Mouse (Mus musculus): ENCODE data around the gene Auh. TPM values are rescaled to one million over a fixed set of nuclear protein-coding genes. Genes with fewer than 3 reads are reported as not detected.

Auh gene
- total and polyA plus RNA-seq, 3 experiments: 68.5 to 191 (median 74.1) TPM

DNA sequence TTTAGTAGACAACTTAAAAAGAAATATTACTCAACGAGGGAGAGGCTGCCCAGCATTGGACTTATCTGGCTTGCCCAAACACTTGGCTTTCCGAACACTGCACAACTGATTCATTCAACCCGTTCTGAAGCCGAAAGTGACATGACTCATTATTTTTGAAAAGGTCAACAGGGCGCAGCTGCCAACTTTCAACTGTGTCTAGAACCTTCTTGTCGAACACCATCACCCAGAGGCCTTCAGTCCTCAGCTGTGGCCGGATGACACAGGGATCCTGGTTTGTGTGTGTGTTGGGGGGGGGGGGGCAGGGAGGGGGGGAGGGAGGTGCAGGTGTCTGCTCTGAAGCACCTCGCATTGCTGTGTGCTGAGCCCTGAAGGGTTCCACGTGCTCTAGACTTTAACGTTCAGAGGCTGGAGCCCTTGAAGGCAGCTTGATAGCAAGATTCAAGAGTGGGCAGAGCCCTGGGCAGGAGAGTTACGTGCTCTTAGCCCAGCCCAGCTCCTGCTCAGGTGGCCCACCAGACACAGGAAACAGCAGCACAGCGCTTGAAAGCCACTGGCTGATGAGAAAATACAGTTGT, 100.4 kb downstream of the Auh start (continued):
- TF ChIP-seq HCFC1 (IDR thresholded peaks at IDR 0.05; ENCODE audit: low read depth, low read length): no peak
- no peak for TF ChIP-seq MYC (IDR thresholded peaks at IDR 0.05; ENCODE audit: low read depth, low read length)
- TF ChIP-seq NRF1 (IDR thresholded peaks at IDR 0.05; ENCODE audit: low read depth, low read length): no peak
- no peak for TF ChIP-seq CTCF (conservative IDR thresholded peaks at IDR 0.05 in 1 of 2, IDR thresholded peaks at IDR 0.05 in 1 of 2; ENCODE audit: low read depth in 2 of 2, low read length in 2 of 2)
- no peak for TF ChIP-seq MAFK (IDR thresholded peaks at IDR 0.05; ENCODE audit: insufficient replicate concordance, low read length)
- 0 out of 2 replicates have a peak, but pooled peaks have one; percentile 16 for TF ChIP-seq BHLHE40 (IDR thresholded peaks at IDR 0.05; ENCODE audit: low read depth, low read length)
- no peak for TF ChIP-seq UBTF (IDR thresholded peaks at IDR 0.05; ENCODE audit: low read depth, low read length)
- no peak for TF ChIP-seq MXI1 (IDR thresholded peaks at IDR 0.05; ENCODE audit: low read depth, low read length)
- TF ChIP-seq SIN3A (IDR thresholded peaks at IDR 0.05; ENCODE audit: low read length): no peak
- TF ChIP-seq SMC3 (IDR thresholded peaks at IDR 0.05; ENCODE audit: low read depth, low read length): no peak
- TF ChIP-seq KAT2A (IDR thresholded peaks at IDR 0.05; ENCODE audit: insufficient replicate concordance, low read length): no peak
- no peak for TF ChIP-seq TCF12 (IDR thresholded peaks at IDR 0.05; ENCODE audit: low read depth, low read length)
- TF ChIP-seq ZKSCAN1 (IDR thresholded peaks at IDR 0.05; ENCODE audit: borderline replicate concordance, low read depth, low read length): no peak
- no peak for TF ChIP-seq RCOR1 (conservative IDR thresholded peaks at IDR 0.05; ENCODE audit: low read depth, low read length)
- TF ChIP-seq MAZ (IDR thresholded peaks at IDR 0.05; ENCODE audit: low read depth, low read length): no peak
- TF ChIP-seq GABPA (IDR thresholded peaks at IDR 0.05; ENCODE audit: insufficient replicate concordance, low read depth, low read length): no peak

DNA sequence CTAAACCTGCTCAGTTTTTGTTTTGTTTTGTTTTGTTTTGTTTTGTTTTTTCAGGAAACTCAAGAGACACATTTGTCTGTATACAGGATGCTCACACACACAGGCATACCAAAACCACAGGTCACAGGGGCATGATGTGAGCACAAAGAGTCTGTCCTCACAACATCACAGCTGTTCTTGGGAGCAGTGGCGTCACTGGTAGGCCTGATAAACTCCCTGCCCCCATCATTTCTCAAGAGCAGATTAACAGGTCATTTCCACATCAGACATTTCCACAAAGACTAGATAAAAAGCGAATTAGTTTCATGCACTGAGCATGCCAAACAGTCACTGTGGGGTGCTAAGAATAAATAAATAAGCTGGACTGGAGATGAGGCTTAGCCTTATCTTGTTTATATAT, 101.3 kb downstream of the Auh start:
- DNase-seq (ENCODE audit: extremely low read depth): no peak
- H3K4me3 ChIP-seq (replicated peaks in 1 of 3; ENCODE audit: low read depth in 2 of 3, low read length in 2 of 3, poor library complexity in 1 of 3): no peak overlapping the region
- dilution Hi-C loops (cut with MboI; ENCODE audit: extremely low pct_ligation_motif_present, extremely low pct_unique_long_range_greater_than_20kb, low sequenced_read_pairs): no loop called here

More for the DNA sequence above, 101.3 kb downstream of the Auh start:
- Histone ChIP-seq H3K9me3 (replicated peaks; ENCODE audit: low read length) (no peaks in the 10 kb centered on the region), H3K9ac (ENCODE audit: insufficient read depth, low read depth) (no peak overlapping the region), H3K79me2 (replicated peaks; ENCODE audit: control insufficient read depth, extremely low read depth, insufficient read depth, poor library complexity, severe bottlenecking) (no peaks in the 10 kb centered on the region), H3K4me1 (ENCODE audit: control insufficient read depth in 1 of 2, insufficient read depth in 2 of 2) (peaks cover 12 to 16% of the 10 kb centered on the region in 2 experiments), H3K4me2 (ENCODE audit: insufficient read depth, low read depth, poor library complexity, severe bottlenecking) (no peak overlapping the region), H3K27me3 (replicated peaks) (no peaks in the 10 kb centered on the region), H3K27ac (ENCODE audit: insufficient read depth, low read depth) (no peak overlapping the region), H3K36me3 (replicated peaks in 1 of 2; ENCODE audit: control insufficient read depth in 1 of 2, insufficient read depth in 1 of 2, low read length in 1 of 2) (no peaks in the 10 kb centered on the region)
- TF ChIP-seq ETS1 (conservative IDR thresholded peaks at IDR 0.05; ENCODE audit: low read depth, low read length): no peak
- TF ChIP-seq MAFK (IDR thresholded peaks at IDR 0.05; ENCODE audit: insufficient replicate concordance, low read length): no peak
- TF ChIP-seq TCF12 (IDR thresholded peaks at IDR 0.05; ENCODE audit: low read depth, low read length): no peak
- TF ChIP-seq CHD2 (IDR thresholded peaks at IDR 0.05; ENCODE audit: low read length): no peak
- no peak for TF ChIP-seq NRF1 (IDR thresholded peaks at IDR 0.05; ENCODE audit: low read depth, low read length)
- no peak for TF ChIP-seq POLR2A (IDR thresholded peaks at IDR 0.05; ENCODE audit: low read depth, low read length)
- TF ChIP-seq KAT2A (IDR thresholded peaks at IDR 0.05; ENCODE audit: insufficient replicate concordance, low read length): no peak
- no peak for TF ChIP-seq CHD1 (IDR thresholded peaks at IDR 0.05; ENCODE audit: low read depth, low read length)
- in situ Hi-C loops (cut with MboI; ENCODE audit: low pct_ligation_motif_present, low pct_unique_long_range_greater_than_20kb, low sequenced_read_pairs): no loop called here
